Mouse (Mus musculus): Measurements from ENCODE around the gene Nck1. TPM values are rescaled to one million over a fixed set of nuclear protein-coding genes. Genes with fewer than 3 reads are reported as not detected.

Nck1 gene
- polyA plus RNA-seq, 1 experiment: 54.0 TPM

DNA sequence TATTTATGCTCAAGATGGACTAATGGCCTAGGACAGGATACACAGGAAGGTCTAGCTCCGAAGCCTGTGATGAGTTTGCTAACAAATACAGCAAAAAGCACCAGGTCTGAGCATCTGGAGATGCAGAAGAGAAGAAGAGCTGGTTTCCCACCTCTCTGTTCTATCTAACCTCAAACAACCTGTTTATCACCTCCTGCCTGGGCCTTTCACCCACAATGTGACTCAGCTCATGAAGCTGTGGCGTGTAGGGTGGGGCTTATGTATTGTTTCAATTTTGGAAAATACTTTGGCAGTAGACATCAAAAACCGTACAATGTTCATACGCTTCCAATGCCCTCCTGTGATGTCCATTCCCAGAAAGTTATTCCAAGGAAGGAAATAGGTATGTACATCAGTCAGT is 83.8 kb downstream of the Nck1 start:
- TF ChIP-seq CTCF (IDR thresholded peaks at IDR 0.05; ENCODE audit: borderline replicate concordance, insufficient read depth, low read length): no peak

DNA sequence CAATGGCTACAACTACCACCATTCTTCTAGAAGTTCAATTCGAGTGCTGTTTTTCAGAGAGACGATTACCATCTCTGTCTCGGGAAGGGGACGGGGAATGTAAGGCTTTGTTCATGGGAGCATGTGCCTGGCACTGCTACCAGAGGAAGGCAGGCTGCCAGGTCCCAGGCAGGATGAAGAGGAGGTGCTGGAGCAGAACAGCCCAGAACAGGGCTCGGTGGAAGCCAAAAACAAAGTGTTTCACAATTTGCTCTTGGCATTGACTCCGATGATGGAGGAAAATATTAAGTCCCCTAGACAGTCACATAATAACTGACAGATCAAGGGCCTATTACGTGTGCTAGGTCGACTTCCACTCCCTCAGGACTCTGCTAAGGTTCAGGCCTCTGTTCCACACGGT is 84.3 kb downstream of the Nck1 start:
- no peak overlapping the region for H3K4me3 ChIP-seq (ENCODE audit: insufficient read depth, low read length)
- TF ChIP-seq POLR2A (IDR thresholded peaks at IDR 0.05; ENCODE audit: low read depth, low read length): no peak
- TF ChIP-seq CTCF (IDR thresholded peaks at IDR 0.05; ENCODE audit: borderline replicate concordance, insufficient read depth, low read length): no peak
- no peak overlapping the region for H3K27ac ChIP-seq (ENCODE audit: insufficient read depth, low read length)
- no peaks in the 10 kb centered on the region for H3K4me1 ChIP-seq (ENCODE audit: control insufficient read depth, insufficient read depth, low read length)

More for the DNA sequence above, 83.8 kb downstream of the Nck1 start:
- no peak overlapping the region for H3K4me3 ChIP-seq (ENCODE audit: insufficient read depth, low read length)
- H3K4me1 ChIP-seq (ENCODE audit: control insufficient read depth, insufficient read depth, low read length): no peaks in the 10 kb centered on the region
- H3K27ac ChIP-seq (ENCODE audit: insufficient read depth, low read length): no peak overlapping the region

DNA sequence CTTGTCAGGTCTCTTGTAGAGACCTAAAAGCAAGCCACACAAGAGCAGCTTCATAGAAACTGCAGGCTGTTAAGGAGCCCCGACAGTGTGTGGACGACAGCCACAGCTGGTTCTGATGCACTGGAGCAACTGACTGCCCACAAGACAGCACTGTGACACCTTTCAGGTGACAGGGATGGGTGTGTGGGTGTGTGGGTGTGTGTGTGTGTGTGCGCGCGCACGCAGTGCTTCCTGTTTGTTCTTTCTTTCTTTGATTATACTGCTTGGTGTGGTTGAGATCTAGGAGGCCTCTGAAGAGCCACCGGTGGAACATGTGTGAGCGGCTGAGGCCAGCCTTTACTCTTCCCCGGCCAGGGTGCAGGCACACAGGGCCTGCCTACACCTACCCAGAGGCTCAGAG is 85.7 kb downstream of the Nck1 start:
- Histone ChIP-seq H3K27ac (ENCODE audit: insufficient read depth, low read length) (no peak overlapping the region), H3K4me1 (ENCODE audit: control insufficient read depth, insufficient read depth, low read length) (no peaks in the 10 kb centered on the region), H3K4me3 (ENCODE audit: insufficient read depth, low read length) (no peak overlapping the region)
- TF ChIP-seq CTCF (IDR thresholded peaks at IDR 0.05; ENCODE audit: borderline replicate concordance, insufficient read depth, low read length) (no peak), POLR2A (IDR thresholded peaks at IDR 0.05; ENCODE audit: low read depth, low read length) (no peak)

DNA sequence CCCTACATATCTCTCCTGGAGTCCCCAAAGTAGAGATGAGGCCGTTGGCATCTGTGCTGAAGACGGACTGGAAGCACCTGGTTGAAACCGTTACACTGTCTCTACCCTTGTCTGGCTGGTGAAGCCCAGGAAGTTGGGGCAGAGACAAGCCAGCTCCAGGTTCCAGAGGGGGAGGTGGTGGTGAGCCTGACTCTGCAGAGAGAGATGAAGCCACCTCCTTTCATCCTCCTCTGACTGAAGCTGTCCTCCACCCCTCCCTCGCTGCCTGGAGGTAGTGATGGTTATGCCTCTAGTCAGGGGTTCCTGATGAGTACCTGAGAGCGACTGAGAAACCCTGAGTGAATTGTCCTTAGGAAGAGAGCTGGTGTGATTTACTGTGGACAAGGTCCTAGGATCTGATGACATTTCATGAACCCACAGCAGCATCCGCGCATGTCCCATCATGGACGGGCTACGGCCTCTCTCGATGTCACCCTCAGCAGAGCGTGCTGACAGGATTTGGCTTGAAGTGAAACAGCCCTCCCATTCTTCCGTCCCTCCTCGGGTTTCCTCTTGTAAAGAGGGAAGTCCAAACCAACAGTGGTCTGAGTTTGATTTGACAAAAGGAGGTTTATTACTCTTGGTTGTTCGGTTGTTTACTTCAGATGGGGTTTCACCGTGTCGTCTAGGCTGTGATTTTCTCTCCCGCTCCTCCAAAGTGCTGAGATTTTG is 87.8 kb downstream of the Nck1 start:
- Histone ChIP-seq H3K4me1 (ENCODE audit: control insufficient read depth, insufficient read depth, low read length) (no peaks in the 10 kb centered on the region), H3K27ac (ENCODE audit: insufficient read depth, low read length) (no peak overlapping the region), H3K4me3 (ENCODE audit: insufficient read depth, low read length) (no peak overlapping the region)
- TF ChIP-seq CTCF (IDR thresholded peaks at IDR 0.05; ENCODE audit: borderline replicate concordance, insufficient read depth, low read length): no peak
- TF ChIP-seq POLR2A (IDR thresholded peaks at IDR 0.05; ENCODE audit: low read depth, low read length): no peak

DNA sequence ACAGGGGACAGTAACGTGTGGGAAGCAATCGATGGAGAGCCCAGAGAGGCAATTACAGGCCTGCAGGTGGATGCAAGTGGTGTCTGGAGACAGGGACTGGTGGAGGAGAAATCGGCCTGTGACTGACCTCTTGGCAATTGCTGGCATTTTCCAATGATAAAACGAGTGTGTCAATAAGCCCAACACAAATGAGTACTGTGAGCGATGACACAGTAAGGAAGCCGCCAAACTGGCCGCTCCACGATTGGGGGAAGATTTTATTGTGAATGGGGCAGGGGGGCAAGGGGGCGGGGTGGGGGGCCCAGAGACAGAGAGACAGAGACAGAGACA is 91.3 kb downstream of the Nck1 start:
- no peak for TF ChIP-seq POLR2A (IDR thresholded peaks at IDR 0.05; ENCODE audit: low read depth, low read length)
- no peak for TF ChIP-seq CTCF (IDR thresholded peaks at IDR 0.05; ENCODE audit: borderline replicate concordance, insufficient read depth, low read length)
- H3K4me3 ChIP-seq (ENCODE audit: insufficient read depth, low read length): peak overlapping the region; percentile 45
- no peak overlapping the region for H3K27ac ChIP-seq (ENCODE audit: insufficient read depth, low read length)
- H3K4me1 ChIP-seq (ENCODE audit: control insufficient read depth, insufficient read depth, low read length): no peaks in the 10 kb centered on the region

DNA sequence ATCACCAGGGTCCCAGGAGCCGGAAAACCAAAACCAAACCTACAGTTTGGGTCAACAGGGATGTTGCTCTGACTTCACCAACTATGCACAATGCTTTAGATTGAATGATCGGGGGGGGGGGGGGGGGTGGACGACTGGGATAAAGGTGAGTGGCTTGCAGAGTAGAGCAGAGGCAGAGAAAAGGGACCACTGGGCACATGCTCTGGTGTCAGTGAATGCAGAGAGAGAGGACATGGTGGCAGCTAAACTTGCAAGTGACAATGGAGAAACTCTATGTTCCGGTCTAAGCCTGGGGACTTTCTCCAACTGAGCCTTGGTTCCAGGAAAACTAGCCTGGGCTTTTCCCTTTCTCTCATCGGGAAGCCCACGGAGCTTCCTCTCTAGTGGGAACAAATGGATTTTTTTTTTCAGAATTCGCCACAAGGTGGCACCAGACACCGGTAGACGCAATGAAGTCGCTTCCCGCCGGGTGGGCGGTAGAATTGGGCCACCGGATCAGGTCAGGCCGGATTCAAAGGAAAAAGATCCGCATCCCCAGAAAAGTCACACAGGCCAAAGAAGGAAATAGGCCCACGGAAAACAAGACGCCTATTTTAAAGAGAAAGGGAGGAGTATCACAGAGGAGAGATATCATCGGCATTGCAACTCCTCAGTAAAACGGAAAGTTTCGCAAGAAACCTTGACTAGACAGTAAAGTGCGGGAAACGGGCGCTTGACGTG is 91.8 kb downstream of the Nck1 start:
- no peaks in the 10 kb centered on the region for H3K4me1 ChIP-seq (ENCODE audit: control insufficient read depth, insufficient read depth, low read length)
- TF ChIP-seq POLR2A (IDR thresholded peaks at IDR 0.05; ENCODE audit: low read depth, low read length) (no peak), CTCF (IDR thresholded peaks at IDR 0.05; ENCODE audit: borderline replicate concordance, insufficient read depth, low read length) (peak; percentile 31; the same call in 1 of the 2 replicates)
- H3K27ac ChIP-seq (ENCODE audit: insufficient read depth, low read length): no peak overlapping the region
- H3K4me3 ChIP-seq (ENCODE audit: insufficient read depth, low read length): peak overlapping the region; percentile 45

DNA sequence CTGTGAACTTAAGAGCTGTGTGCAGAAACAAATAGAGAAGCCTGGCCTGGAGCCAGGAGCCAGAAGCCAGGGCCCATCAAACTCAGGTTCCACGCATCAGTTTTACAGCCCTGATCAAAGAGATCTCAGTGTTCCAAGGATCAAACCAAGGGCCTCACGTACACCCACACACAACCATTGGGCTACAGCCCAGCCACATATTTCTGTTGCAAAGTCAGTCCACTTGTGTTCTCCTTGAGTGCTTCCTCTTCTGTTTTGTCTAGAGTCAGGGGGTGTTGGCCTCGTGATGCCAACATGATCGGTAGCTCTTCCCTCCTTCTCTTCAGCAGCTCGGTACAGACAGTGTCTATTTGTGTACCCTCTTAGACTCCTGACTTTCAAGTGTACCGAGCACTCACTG is 93.5 kb downstream of the Nck1 start:
- Histone ChIP-seq H3K4me1 (ENCODE audit: control insufficient read depth, insufficient read depth, low read length) (no peaks in the 10 kb centered on the region), H3K27ac (ENCODE audit: insufficient read depth, low read length) (no peak overlapping the region), H3K4me3 (ENCODE audit: insufficient read depth, low read length) (no peak overlapping the region)
- no peak for TF ChIP-seq POLR2A (IDR thresholded peaks at IDR 0.05; ENCODE audit: low read depth, low read length)

DNA sequence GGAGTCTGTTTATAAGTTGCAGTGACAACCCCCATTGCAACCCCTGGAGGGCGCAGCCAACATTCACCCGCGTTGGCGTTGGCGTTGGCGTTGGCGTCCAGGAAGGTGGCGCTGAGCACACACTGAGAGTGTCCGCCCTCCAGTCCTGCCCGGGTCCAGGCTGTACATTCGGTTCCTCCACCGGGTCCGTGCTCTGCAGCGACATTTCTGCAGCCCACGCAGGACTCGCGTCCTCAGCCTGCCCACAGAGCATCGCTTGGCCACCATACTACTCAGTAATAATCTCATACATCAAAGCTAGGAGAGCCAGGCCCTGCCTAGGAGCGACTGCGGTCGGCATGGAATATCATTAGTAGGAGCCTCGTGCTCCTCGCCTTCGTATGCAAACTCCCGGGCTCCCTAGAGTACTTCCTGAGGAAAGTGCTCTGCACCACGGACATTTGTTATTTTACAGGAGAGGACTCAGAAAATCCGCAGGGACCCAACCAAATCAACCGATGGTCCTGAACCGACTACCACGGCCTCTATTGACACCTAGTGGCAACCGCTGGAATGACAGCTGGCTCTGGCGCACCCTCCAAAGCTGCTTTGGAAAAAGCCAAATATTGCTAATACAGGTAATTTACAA is 99.8 kb downstream of the Nck1 start:
- Histone ChIP-seq H3K4me3 (ENCODE audit: insufficient read depth, low read length) (peak overlapping the region; percentile 26), H3K27ac (ENCODE audit: insufficient read depth, low read length) (no peak overlapping the region), H3K4me1 (ENCODE audit: control insufficient read depth, insufficient read depth, low read length) (no peaks in the 10 kb centered on the region)
- TF ChIP-seq POLR2A (IDR thresholded peaks at IDR 0.05; ENCODE audit: low read depth, low read length) (no peak), CTCF (IDR thresholded peaks at IDR 0.05; ENCODE audit: borderline replicate concordance, insufficient read depth, low read length) (peak; percentile 73)

Other genes with a start within 250 kb of the Nck1 start
- gene Il20rb, start 59.3 kb downstream of the Nck1 start, polyA plus RNA-seq (2011; ENCODE audit: insufficient read length, low read depth, missing spikeins): 1.5 and 1.9 TPM in 2 replicates
- gene Slc35g2, start 25.0 kb upstream of the Nck1 start, polyA plus RNA-seq (2011; ENCODE audit: insufficient read length, low read depth, missing spikeins): 2.6 and 2.8 TPM in 2 replicates
- 31.4 and 40.2 TPM in 2 replicates for gene Stag1, start 51.7 kb upstream of the Nck1 start, polyA plus RNA-seq (2011; ENCODE audit: insufficient read length, low read depth, missing spikeins)

Measured in embryonic fibroblast, embryonic 13.5 days (primary cell).